Mouse (Mus musculus) neural tube, embryonic 15.5 days (tissue): ENCODE measurements around the gene Hoxa1. TPM values are rescaled to one million over a fixed set of nuclear protein-coding genes. Genes with fewer than 3 reads are reported as not detected.

ENCODE experiments used
- ATAC-seq: fragments of 200-750 bp; cut with Nextera tagmentation; 2 replicates; pipeline ENCODE4 v1.8.0; 2017; ENCODE audit warnings: mild to moderate bottlenecking, moderate TSS enrichment, moderate library complexity; ENCODE audit not compliant: low FRiP score
- H3K27ac ChIP-seq: fragments of 300-500 bp; sonication (generic); replicated peaks from 2 replicates; pipeline ENCODE4 v1.5.1; 2015; ENCODE audit warnings: mild to moderate bottlenecking, inconsistent platforms
- H3K27me3 ChIP-seq: fragments of 300-500 bp; sonication (generic); replicated peaks from 2 replicates; pipeline ENCODE4 v1.6.1; 2015; ENCODE audit warnings: inconsistent platforms
- H3K36me3 ChIP-seq: fragments of 300-500 bp; sonication (generic); 2 replicates; pipeline ENCODE4 v1.6.1; 2015; ENCODE audit warnings: inconsistent platforms
- H3K4me1 ChIP-seq: fragments of 300-500 bp; sonication (generic); 2 replicates; pipeline ENCODE4 v1.6.1; 2015; ENCODE audit warnings: inconsistent platforms
- H3K4me2 ChIP-seq: fragments of 300-500 bp; sonication (generic); 2 replicates; pipeline ENCODE4 v1.6.1; 2015; ENCODE audit warnings: inconsistent platforms, mild to moderate bottlenecking, moderate library complexity
- H3K4me3 ChIP-seq: fragments of 300-500 bp; sonication (generic); replicated peaks from 2 replicates; pipeline ENCODE4 v1.5.1; 2015; ENCODE audit warnings: mild to moderate bottlenecking, inconsistent platforms
- H3K9ac ChIP-seq: fragments of 300-500 bp; sonication (generic); replicated peaks from 2 replicates; pipeline ENCODE4 v1.6.1; 2015; ENCODE audit warnings: mild to moderate bottlenecking, inconsistent platforms
- H3K9me3 ChIP-seq: fragments of 300-500 bp; sonication (generic); replicated peaks from 2 replicates; pipeline ENCODE4 v1.6.1; 2016; ENCODE audit warnings: inconsistent platforms
- WGBS: fragments of 180-500 bp; shearing (Covaris S2); methylation state at CpG from one replicate; pipeline ENCODE4 v1.1.7; 2015; ENCODE audit warnings: mixed read lengths; 5-methylcytosine and 5-hydroxymethylcytosine counted together
- polyA plus RNA-seq: library from polyadenylated mRNA; unstranded; fragments of >200 nt; fragmentation: Nextera tagmentation; extraction: Ambion mirVana; gene quantifications from 2 replicates; pipeline ENCODE4 v1.2.1, GENCODE M21; 2015

The Hoxa1 gene
- polyA plus RNA-seq, 1 experiment from 2014 or later = 1.3 TPM

DNA sequence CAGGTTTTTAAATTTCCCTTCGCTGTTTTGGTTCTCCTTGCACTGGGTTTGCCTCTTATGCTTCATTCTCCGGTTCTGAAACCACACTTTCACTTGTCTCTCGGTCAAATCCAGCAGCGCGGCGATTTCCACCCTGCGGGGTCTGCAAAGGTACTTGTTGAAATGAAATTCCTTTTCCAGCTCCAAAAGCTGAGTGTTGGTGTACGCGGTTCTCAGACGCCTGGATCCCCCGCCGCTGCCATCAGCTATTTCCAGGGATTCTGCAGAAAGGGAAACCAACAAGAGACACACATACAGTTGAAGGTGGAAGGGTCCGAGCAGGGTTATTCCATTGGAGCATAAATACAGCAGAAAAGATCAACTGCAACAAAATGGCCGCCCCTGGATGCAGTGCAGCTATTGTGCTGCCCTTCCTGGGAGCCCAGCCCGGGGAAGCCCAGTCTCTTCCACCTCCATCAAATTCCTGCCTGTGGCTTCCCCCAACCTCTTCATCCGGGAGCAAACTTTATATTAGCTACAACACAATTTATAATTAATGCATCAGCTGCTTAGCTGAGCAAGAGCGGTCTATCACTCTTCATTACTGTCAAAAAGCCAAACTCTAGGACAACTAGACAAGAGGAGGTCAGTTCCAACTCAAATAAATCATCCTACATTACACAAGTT is 5.4 kb upstream of the Hoxa1 start:
- ATAC-seq = no peak
- Histone ChIP-seq H3K4me1 (peaks cover 94% of the 10 kb centered on the region), H3K27me3 (no peaks in the 10 kb centered on the region), H3K9me3 (no peaks in the 10 kb centered on the region), H3K4me3 (peak overlapping the region; percentile 45), H3K9ac (peak overlapping the region; percentile 66), H3K27ac (peak overlapping the region; percentile 91), H3K36me3 (no peaks in the 10 kb centered on the region), H3K4me2 (peak overlapping the region; percentile 86)
- 9% methylated on average over 17 of the region's 17 CpGs for WGBS

DNA sequence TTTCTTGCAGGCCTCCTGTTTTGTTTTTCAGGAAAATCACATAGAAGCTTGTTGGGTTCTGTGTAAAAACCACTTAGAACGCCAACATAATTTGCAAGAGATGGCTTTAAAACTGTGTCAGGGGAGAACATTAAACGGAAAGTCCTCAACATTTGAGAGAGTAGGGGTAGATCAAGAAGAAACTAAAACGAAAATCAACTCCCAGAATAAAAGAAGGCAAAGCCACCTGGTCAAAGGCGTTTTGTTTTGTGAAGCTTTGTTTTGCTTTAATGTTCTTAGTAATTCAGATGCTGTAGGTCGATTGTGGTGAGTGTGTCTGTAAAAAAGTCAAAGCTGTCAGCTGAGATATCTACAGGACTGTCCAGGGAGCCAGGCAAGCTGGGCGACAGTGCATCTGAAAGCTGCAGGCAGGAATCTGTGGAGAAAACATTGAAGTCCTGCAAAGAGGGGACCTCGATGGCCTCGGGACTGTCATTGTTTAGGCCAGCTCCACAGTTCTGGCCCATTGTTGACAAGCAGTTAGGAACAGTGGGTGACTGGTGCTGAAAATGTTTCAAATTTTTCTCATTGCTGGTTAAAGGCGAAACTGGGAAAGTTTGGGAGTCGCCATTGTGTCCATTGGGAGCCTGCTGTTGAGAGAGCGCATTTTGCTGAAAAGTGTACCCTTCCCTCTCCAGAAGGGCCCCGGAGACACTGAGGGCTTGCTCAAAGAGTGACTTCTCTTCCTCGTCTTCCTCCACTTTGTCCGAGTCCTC is 4.7 kb upstream of the Hoxa1 start:
- Histone ChIP-seq H3K27me3 (no peaks in the 10 kb centered on the region), H3K4me2 (peak overlapping the region; percentile 86), H3K9ac (peak overlapping the region; percentile 66), H3K9me3 (no peaks in the 10 kb centered on the region), H3K4me3 (peak overlapping the region; percentile 45), H3K36me3 (no peaks in the 10 kb centered on the region), H3K4me1 (peaks cover 90% of the 10 kb centered on the region), H3K27ac (peak overlapping the region; percentile 91)
- no peak for ATAC-seq
- WGBS = 10% methylated on average over 14 of the region's 14 CpGs

DNA sequence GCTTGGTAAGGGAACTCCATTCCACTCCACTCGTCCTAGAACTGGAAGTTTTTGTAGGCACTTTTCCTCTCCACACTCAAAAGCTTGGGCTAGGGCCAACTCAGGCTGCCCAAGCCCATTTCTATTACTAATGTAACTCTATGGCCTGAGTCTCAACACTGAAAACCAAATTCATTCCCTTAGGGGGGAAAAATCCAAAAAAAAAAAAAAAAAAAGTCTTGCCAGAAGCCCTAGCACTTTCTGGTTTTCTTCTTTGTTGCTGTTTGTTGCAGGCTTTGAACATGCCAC is 3.9 kb upstream of the Hoxa1 start:
- peak overlapping the region; percentile 23; the same call in 1 of the 2 replicates for H3K9ac ChIP-seq
- no peaks in the 10 kb centered on the region for H3K9me3 ChIP-seq
- H3K27ac ChIP-seq = peak overlapping the region; percentile 75
- H3K27me3 ChIP-seq = no peaks in the 10 kb centered on the region
- H3K36me3 ChIP-seq = no peaks in the 10 kb centered on the region
- peaks cover 90% of the 10 kb centered on the region for H3K4me1 ChIP-seq
- peak overlapping the region; percentile 86 for H3K4me2 ChIP-seq
- ATAC-seq = no peak
- WGBS = 11% methylated on average over 1 of the region's 1 CpGs
- peak overlapping the region; percentile 12; the same call in 1 of the 2 replicates for H3K4me3 ChIP-seq

DNA sequence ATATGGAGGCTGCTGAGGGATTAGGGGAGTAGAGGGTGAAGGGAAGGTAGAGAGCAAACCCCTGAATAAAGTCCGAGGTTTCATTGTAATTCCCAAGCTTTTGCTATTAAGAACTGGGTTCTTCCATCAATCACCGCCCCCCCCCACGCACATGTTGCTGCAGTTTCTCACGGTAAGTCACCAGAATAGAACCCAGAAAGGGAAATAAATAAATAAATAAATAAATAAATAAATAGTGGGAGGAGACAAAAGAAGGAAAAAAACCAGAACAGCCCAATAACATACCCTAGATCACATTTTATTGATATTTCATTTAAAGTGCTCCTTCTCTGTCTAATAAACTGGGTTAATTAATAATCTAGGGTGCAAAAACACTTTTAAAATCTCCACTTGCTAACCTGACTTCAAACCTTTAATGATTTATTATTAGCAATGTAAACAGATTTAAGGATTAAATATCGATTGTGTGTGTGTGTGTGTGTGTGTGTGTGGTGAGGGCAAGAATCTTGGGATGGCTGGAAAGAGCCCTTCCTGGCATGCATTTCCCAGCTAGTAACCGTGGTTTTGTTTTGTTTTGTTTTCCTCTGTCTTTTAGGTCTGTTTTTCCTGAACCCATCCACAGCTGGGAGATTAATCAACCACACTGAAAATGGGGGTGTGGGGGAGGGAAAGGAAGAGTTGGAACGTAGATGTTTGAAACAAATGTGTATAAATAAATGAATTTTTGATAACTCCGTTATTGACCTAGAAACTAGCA is 3.4 kb upstream of the Hoxa1 start:
- Histone ChIP-seq H3K9ac (peak overlapping the region; percentile 50), H3K4me1 (peaks cover 90% of the 10 kb centered on the region), H3K27me3 (0 out of 2 replicates have a peak, but pooled peaks cover 2% of the 10 kb centered on the region), H3K9me3 (no peaks in the 10 kb centered on the region), H3K4me2 (peak overlapping the region; percentile 86), H3K27ac (peak overlapping the region; percentile 87), H3K4me3 (peak overlapping the region; percentile 86), H3K36me3 (no peaks in the 10 kb centered on the region)
- ATAC-seq = no peak
- 8% methylated on average over 8 of the region's 8 CpGs for WGBS

DNA sequence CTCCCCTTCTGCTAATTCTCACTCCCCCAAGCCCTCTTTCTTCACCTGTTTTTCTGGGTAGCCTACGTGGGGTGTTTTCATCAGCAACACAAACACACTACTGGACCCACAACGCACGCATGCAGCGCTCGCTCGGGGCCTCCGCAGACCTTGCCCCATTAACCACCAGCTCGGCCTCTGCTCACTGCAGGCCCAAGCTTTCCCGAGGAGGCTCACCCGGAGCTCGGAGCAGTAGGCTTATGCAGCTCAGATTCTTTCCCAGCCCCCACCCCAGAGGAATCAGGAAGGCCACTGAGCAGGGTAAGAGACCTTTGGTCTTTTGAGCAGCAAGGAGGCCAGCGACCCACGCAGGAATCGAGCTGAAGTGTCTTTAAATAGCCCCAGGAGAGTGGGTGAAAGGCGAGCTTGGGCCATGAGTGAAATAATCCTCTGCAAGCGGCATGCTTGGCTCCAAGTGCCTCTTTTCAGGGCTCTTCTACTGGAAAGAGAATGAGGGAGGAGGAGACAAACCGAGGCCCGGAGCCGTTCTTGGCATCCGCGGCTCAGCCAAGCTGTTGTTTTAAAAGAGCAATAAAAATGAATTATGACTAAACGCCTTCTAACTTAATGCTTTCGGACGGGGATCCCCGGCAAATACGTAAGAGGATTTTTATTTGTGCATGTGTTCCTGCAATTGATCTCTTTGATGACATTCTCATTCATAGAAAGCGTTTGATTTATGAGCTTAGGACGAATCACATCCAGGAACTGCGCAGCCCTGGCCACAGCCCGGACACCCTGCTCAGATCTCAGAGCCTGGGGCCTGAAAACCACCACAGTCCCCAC is 2.6 kb upstream of the Hoxa1 start:
- peaks cover 86% of the 10 kb centered on the region for H3K4me1 ChIP-seq
- peak overlapping the region; percentile 87 for H3K27ac ChIP-seq
- H3K4me3 ChIP-seq = peak overlapping the region; percentile 86
- H3K9ac ChIP-seq = peak overlapping the region; percentile 50
- no peak for ATAC-seq
- H3K36me3 ChIP-seq = no peaks in the 10 kb centered on the region
- peak overlapping the region; percentile 86 for H3K4me2 ChIP-seq
- WGBS = 2% methylated on average over 30 of the region's 30 CpGs
- H3K27me3 ChIP-seq = 0 out of 2 replicates have a peak, but pooled peaks cover 5% of the 10 kb centered on the region
- no peaks in the 10 kb centered on the region for H3K9me3 ChIP-seq

DNA sequence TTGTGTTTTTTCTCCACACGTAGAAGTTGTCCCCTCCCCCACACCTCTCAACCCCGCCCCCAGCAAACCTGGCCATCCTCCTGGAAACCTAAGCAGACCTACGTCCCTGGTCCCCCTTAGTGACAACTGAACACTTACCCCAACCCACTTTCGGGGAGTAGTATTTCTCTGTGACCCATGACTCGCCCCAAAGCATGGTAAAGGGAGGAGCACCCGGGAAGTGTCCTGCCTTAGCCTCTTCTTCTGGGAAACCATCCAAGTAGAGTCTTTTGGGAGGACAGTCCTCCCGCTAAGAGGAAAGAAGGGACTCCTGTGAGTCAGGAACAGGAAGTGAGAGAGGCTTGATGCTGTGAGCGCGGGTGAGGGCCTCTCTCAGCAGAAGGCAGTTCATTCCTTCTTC is 1.9 kb upstream of the Hoxa1 start:
- ATAC-seq = no peak
- Histone ChIP-seq H3K9ac (peak overlapping the region; percentile 50), H3K4me2 (peak overlapping the region; percentile 86), H3K27ac (peak overlapping the region; percentile 87), H3K36me3 (no peaks in the 10 kb centered on the region), H3K4me1 (peaks cover 78% of the 10 kb centered on the region), H3K4me3 (peak overlapping the region; percentile 86), H3K27me3 (0 out of 2 replicates have a peak, but pooled peaks cover 8% of the 10 kb centered on the region), H3K9me3 (no peaks in the 10 kb centered on the region)
- 9% methylated on average over 8 of the region's 9 CpGs for WGBS

DNA sequence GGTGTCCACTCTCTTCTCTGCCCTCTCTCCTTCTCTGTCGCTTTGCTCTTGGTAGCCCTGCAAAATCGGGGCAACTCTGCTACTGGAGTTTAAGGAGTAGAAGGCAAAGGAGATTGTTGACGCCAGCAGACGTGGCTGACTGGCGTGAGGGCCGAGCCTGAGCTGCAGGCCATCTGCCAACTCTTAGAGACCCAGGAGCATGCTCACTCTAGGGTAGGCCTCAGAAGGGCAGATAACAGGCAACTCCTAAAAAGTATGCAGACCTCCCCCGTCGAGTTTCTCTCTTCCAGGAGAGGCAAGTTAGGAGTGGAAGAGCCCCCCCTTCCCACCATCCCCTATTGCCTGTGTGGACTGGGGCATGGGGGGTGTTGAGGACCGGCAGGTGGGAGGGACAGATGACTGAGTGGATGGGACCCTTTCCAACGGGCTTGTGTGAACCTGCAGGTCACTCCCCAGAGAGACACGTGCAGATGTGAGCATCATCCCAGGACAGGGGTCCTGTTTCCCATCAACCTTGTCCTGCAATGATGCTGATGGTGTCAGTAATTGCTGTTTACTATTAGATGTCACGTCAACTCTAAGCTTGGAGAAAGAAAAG is 1.1 kb upstream of the Hoxa1 start:
- Histone ChIP-seq H3K27ac (peak overlapping the region; percentile 87), H3K36me3 (no peaks in the 10 kb centered on the region), H3K9me3 (no peaks in the 10 kb centered on the region), H3K4me2 (peak overlapping the region; percentile 86), H3K27me3 (0 out of 2 replicates have a peak, but pooled peaks cover 8% of the 10 kb centered on the region), H3K4me3 (peak overlapping the region; percentile 86), H3K4me1 (peaks cover 71% of the 10 kb centered on the region), H3K9ac (peak overlapping the region; percentile 81)
- peak; percentile 10; the same call in 1 of the 2 replicates for ATAC-seq
- WGBS = 6% methylated on average over 12 of the region's 12 CpGs

DNA sequence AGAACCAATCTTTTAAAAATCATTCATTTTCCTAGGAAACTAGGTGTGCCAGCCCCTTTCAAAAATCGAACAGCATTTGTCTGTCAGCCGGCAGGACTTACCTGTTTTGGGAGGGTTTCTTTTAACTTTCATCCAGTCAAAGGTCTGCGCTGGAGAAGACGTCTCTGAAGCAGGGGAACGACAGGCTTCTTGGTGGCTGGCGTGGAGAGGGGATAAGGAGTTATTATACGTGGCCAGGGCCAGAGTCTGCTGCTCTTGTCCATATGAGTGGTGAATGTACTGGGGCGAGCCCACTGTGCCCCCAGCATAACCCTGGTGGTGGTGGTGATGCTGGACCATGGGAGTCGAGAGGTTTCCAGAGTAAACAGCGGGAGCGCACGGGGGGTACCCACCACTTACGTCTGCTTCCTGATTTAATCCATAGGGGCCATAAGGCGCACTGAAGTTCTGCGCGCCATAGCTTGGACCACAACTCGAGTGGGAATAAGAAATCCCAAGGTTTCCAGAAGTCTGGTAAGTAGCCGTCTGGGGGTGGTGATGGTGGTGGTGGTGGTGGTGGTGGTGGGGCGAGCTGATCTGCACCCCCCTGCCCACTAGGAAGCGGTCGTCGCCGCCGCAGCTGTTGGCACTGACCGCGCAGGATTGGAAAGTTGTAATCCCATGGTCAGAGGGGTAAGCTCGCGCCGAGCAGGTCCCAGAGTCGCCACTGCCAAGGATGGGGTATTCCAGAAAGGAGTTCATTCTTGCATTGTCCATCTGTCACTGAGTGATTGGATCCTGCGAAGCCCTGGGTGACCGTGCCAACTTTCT is 446 bp downstream of the Hoxa1 start:
- WGBS = 2% methylated on average over 32 of the region's 32 CpGs
- peaks cover 56% of the 10 kb centered on the region for H3K4me1 ChIP-seq
- H3K36me3 ChIP-seq = no peaks in the 10 kb centered on the region
- H3K9me3 ChIP-seq = no peaks in the 10 kb centered on the region
- H3K4me2 ChIP-seq = peak overlapping the region; percentile 86
- ATAC-seq = no peak; the same call in 1 of the 2 replicates
- H3K4me3 ChIP-seq = peak overlapping the region; percentile 86
- peak overlapping the region; percentile 81 for H3K9ac ChIP-seq
- H3K27me3 ChIP-seq = 0 out of 2 replicates have a peak, but pooled peaks cover 11% of the 10 kb centered on the region
- peak overlapping the region; percentile 87; the same call in 1 of the 2 replicates for H3K27ac ChIP-seq

DNA sequence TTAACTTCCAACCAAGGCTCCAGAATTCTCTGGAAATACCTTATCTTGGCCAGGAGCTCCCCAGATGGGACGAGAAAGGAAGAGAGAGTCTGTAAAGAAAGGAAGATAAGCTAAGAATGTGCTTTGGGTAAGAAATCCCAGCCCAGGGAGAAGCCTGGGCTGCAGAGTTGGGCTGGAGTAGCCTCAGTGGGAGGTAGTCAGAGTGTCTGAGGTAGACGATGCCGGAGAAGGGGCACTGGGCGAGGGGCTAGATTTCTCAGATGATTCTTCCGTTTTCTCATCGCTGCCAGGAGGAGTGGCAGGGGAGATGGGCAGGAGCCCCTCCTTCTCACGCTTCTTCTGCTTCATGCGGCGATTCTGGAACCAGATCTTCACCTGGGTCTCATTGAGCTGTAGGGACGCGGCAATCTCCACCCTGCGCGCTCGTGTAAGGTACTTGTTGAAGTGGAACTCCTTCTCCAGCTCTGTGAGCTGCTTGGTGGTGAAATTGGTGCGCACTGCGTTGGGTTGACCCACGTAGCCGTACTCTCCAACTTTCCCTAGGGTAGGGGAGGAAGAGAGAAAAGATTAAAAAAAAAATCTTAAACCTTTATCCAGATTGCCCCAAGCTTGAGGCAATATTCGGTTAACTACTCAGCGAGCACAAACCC is 1.4 kb downstream of the Hoxa1 start:
- H3K4me1 ChIP-seq = peaks cover 48% of the 10 kb centered on the region
- no peaks in the 10 kb centered on the region for H3K9me3 ChIP-seq
- H3K27ac ChIP-seq = no peak overlapping the region
- no peaks in the 10 kb centered on the region for H3K36me3 ChIP-seq
- ATAC-seq = no peak
- peak overlapping the region; percentile 3 for H3K4me3 ChIP-seq
- peaks cover 15% of the 10 kb centered on the region for H3K27me3 ChIP-seq
- peak overlapping the region; percentile 86 for H3K4me2 ChIP-seq
- H3K9ac ChIP-seq = no peak overlapping the region
- 9% methylated on average over 20 of the region's 20 CpGs for WGBS

DNA sequence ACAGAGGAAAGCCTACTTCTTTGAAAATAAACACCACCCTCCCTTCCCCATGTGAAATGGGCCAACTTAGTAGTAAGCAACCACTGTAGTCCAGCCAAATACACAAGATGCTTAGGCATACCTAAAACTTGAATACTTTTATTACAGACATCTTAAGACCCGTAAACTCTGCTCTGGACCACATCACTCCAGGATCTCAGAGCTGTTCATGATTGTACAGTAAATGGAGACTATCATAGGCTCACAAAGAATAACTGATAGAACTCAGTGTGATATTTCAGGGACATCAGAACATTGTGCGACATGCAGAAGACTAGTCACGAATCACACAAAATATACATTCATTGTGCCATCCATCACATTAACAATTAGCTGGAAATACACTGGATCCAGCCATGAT is 2.6 kb downstream of the Hoxa1 start:
- peaks cover 40% of the 10 kb centered on the region for H3K4me1 ChIP-seq
- 55% methylated on average over 3 of the region's 3 CpGs for WGBS
- ATAC-seq = no peak
- H3K4me2 ChIP-seq = no peak overlapping the region
- H3K9me3 ChIP-seq = no peaks in the 10 kb centered on the region
- no peak overlapping the region for H3K27ac ChIP-seq
- no peak overlapping the region for H3K9ac ChIP-seq
- H3K36me3 ChIP-seq = no peaks in the 10 kb centered on the region
- H3K4me3 ChIP-seq = no peak overlapping the region
- peaks cover 16% of the 10 kb centered on the region for H3K27me3 ChIP-seq
